Mouse (Mus musculus) forebrain, postnatal 0 days (tissue): ENCODE results near the gene Clstn2. TPM values are rescaled to one million over a fixed set of nuclear protein-coding genes. Genes with fewer than 3 reads are reported as not detected.

Experiments
- ATAC-seq: fragments of 200-750 bp; cut with Nextera tagmentation; 2 replicates; pipeline ENCODE4 v1.8.0; 2017; ENCODE audit warnings: mild to moderate bottlenecking, moderate library complexity
- DNase-seq: peaks from one replicate; pipeline ENCODE4 v3.0.0-alpha.2; 2015
- H3K27ac ChIP-seq: fragments of 300-500 bp; sonication (generic); 2 replicates; pipeline ENCODE4 v1.5.1; 2014; ENCODE audit warnings: low read depth, mild to moderate bottlenecking, antibody characterized with exemption, low read length, moderate library complexity, mixed read lengths
- H3K27me3 ChIP-seq: fragments of 300-500 bp; sonication (generic); 2 replicates; pipeline ENCODE4 v1.6.1; 2014; ENCODE audit warnings: mild to moderate bottlenecking, low read length, mixed read lengths; ENCODE audit not compliant: insufficient read depth
- H3K36me3 ChIP-seq: fragments of 300-500 bp; sonication (generic); 2 replicates; pipeline ENCODE4 v1.6.1; 2014; ENCODE audit warnings: mild to moderate bottlenecking, moderate library complexity; ENCODE audit not compliant: insufficient read depth
- H3K4me1 ChIP-seq: fragments of 300-500 bp; sonication (generic); 2 replicates; pipeline ENCODE4 v1.6.1; 2014; ENCODE audit warnings: antibody characterized with exemption; ENCODE audit not compliant: insufficient read depth
- H3K4me2 ChIP-seq: fragments of 300-500 bp; sonication (generic); 2 replicates; pipeline ENCODE4 v1.6.1; 2014; ENCODE audit warnings: low read depth, mild to moderate bottlenecking, moderate library complexity
- H3K4me3 ChIP-seq: fragments of 300-500 bp; sonication (generic); 2 replicates; pipeline ENCODE4 v1.5.1; 2014; ENCODE audit warnings: low read depth, low read length, mixed read lengths
- H3K9ac ChIP-seq: fragments of 300-500 bp; sonication (generic); 2 replicates; pipeline ENCODE4 v1.6.1; 2014; ENCODE audit warnings: mild to moderate bottlenecking
- H3K9me3 ChIP-seq: fragments of 300-500 bp; sonication (generic); 2 replicates; pipeline ENCODE4 v1.6.1; 2016; ENCODE audit warnings: low read length
- CTCF ChIP-seq: sonication (generic); IDR thresholded peaks from 2 replicates; pipeline ENCODE4 v1.5.1; 2016; ENCODE audit warnings: antibody characterized with exemption, control low read depth, low read depth
- WGBS: fragments of 180-500 bp; shearing (Covaris S2); extraction: QIAGEN DNeasy Blood & Tissue Kit; methylation state at CpG from one replicate; pipeline ENCODE4 v1.1.7; 2014; 5-methylcytosine and 5-hydroxymethylcytosine counted together
- polyA plus RNA-seq: library from polyadenylated mRNA; unstranded; fragments of >200 nt; fragmentation: Nextera tagmentation; extraction: Ambion mirVana; gene quantifications from 2 replicates; pipeline ENCODE4 v1.2.1, GENCODE M21; 2015
- total RNA-seq: library from RNA; depleted of rRNA; stranded (reverse); fragments of >200 nt; gene quantifications from 2 replicates; pipeline ENCODE4 v1.2.3, GENCODE M21; 2014

Gene Clstn2
- total and polyA plus RNA-seq, 2 experiments from 2014 or later: 13.0 to 58.7 TPM

GRCm38 (mm10) chr9:97686826-97687425 is 346.1 kb downstream of the Clstn2 start:
- TF ChIP-seq CTCF: no peak
- ATAC-seq (no peak), DNase-seq (no peak)

DNA sequence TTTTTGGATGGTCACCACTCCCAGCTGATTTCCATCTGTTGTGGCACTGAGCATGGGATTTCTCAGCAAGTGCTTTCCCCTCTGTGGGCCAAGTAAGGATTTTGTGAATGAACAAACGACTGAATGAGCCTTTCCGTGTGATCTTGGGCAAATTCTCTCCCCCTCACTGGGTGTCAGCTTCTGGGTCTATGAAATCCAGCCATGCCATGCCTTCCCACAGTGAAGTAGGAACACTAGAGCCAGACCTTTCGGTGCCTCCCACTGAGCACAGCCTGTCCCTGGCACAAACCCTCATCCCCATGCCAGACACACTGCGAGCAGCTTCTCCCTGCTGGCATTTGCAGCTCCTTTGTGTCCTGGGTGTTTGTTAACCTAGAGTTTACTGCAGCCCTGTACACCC is 347.3 kb downstream of the Clstn2 start:
- Histone ChIP-seq H3K27me3 (no peaks in the 10 kb centered on the region), H3K27ac (no peak overlapping the region), H3K4me3 (no peak overlapping the region), H3K4me2 (no peak overlapping the region), H3K4me1 (no peaks in the 10 kb centered on the region), H3K9ac (no peak overlapping the region), H3K9me3 (no peaks in the 10 kb centered on the region), H3K36me3 (no peaks in the 10 kb centered on the region)
- WGBS: 38% methylated on average over 4 of the region's 4 CpGs
- peak; percentile 66 for DNase-seq
- no peak for TF ChIP-seq CTCF
- peak; percentile 94 for ATAC-seq

More at GRCm38 (mm10) chr9:97686826-97687425, 346.1 kb downstream of the Clstn2 start:
- 66% methylated on average over 4 of the region's 4 CpGs for WGBS
- Histone ChIP-seq H3K27ac (no peak overlapping the region), H3K9me3 (no peaks in the 10 kb centered on the region), H3K27me3 (no peaks in the 10 kb centered on the region), H3K4me1 (no peaks in the 10 kb centered on the region), H3K4me3 (no peak overlapping the region), H3K9ac (no peak overlapping the region), H3K36me3 (no peaks in the 10 kb centered on the region), H3K4me2 (no peak overlapping the region)

DNA sequence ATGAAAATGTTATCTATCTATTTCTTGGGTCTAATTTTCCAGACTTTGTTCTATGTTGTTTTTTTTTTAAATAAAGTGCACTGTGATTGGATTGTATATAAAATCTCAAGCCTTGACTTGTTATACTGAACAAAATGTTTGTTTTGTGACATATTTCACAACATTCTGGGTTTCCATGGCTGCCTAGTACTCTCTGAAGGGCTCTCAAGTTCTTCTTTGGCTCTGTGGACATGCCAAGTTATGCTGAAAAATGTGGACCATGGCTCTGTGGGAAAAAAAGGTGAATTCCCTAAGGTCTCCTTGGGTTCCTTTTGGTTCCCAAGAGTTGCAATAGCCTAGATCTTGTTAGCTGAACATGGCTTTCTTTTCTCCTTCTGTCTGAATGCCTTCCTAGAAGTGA is 353.1 kb downstream of the Clstn2 start:
- Histone ChIP-seq H3K36me3 (no peaks in the 10 kb centered on the region; the same call in 1 of the 2 replicates), H3K27ac (no peak overlapping the region), H3K9me3 (no peaks in the 10 kb centered on the region), H3K9ac (no peak overlapping the region), H3K27me3 (no peaks in the 10 kb centered on the region; the same call in 1 of the 2 replicates), H3K4me1 (0 out of 2 replicates have a peak, but pooled peaks cover 2% of the 10 kb centered on the region), H3K4me3 (no peak overlapping the region), H3K4me2 (no peak overlapping the region)
- DNase-seq (no peak), ATAC-seq (no peak)
- TF ChIP-seq CTCF: no peak

DNA sequence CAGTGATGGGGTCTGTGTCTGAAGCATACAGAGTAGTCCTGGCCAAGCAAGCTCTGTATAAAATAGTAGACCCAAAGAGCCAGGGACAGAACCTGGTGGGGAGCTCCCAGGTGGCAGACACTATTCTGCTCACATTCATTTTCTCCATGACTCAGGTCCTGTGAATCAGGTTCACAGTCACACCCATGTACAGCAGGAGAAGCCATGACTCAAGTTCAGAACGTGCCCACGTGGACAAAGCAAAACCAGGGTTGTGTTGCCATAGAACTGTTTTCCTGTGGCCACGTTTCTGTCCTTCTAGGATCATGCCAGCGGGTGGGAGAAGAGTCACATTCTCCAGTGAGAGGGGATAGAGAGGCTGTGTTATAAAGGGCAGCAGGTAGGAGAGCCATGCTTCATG is 353.9 kb downstream of the Clstn2 start:
- no peaks in the 10 kb centered on the region for H3K9me3 ChIP-seq
- H3K4me1 ChIP-seq: 0 out of 2 replicates have a peak, but pooled peaks cover 2% of the 10 kb centered on the region
- no peak for TF ChIP-seq CTCF
- DNase-seq: no peak
- no peak overlapping the region for H3K4me2 ChIP-seq
- H3K27me3 ChIP-seq: no peaks in the 10 kb centered on the region; the same call in 1 of the 2 replicates
- no peaks in the 10 kb centered on the region; the same call in 1 of the 2 replicates for H3K36me3 ChIP-seq
- H3K9ac ChIP-seq: no peak overlapping the region
- WGBS: 78% methylated on average over 4 of the region's 4 CpGs
- H3K4me3 ChIP-seq: no peak overlapping the region
- H3K27ac ChIP-seq: no peak overlapping the region
- no peak for ATAC-seq

- H3K4me2 ChIP-seq: no peak overlapping the region
- WGBS: 42% methylated on average over 3 of the region's 3 CpGs
Measured at GRCm38 (mm10) chr9:97677075-97677474, 355.9 kb downstream of the Clstn2 start.

DNA sequence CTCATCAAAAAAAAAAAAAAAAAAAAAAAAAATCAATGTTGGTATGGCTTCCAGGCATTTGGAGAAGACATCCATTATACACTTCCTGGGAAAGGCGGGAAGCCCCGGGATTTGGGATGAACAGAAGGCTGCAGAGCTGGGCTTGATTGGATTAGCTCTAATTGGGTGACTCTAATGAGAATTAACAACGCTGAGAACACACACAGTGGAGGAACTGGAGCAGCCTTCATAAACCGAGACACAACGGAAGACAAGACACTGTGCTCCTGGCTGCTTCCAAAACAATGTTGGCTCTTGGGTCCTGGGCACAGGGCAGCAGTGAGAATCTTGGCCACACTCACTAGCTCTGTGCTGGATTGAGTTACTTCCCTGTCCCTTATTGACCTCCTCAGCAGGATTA is 360.3 kb downstream of the Clstn2 start:
- WGBS: 8% methylated on average over 5 of the region's 5 CpGs
- DNase-seq (no peak), ATAC-seq (no peak)
- no peak overlapping the region for H3K27ac ChIP-seq
- H3K9me3 ChIP-seq: no peaks in the 10 kb centered on the region
- no peak overlapping the region for H3K9ac ChIP-seq
- H3K4me1 ChIP-seq: no peaks in the 10 kb centered on the region
- no peaks in the 10 kb centered on the region; the same call in 1 of the 2 replicates for H3K36me3 ChIP-seq
- H3K27me3 ChIP-seq: no peaks in the 10 kb centered on the region; the same call in 1 of the 2 replicates
- no peak overlapping the region for H3K4me2 ChIP-seq
- no peak overlapping the region for H3K4me3 ChIP-seq
- TF ChIP-seq CTCF: no peak

More at GRCm38 (mm10) chr9:97677075-97677474, 355.9 kb downstream of the Clstn2 start:
- no peaks in the 10 kb centered on the region for H3K9me3 ChIP-seq
- TF ChIP-seq CTCF: no peak
- no peak overlapping the region for H3K4me3 ChIP-seq
- H3K4me1 ChIP-seq: 0 out of 2 replicates have a peak, but pooled peaks cover 2% of the 10 kb centered on the region
- DNase-seq (no peak), ATAC-seq (no peak)
- H3K9ac ChIP-seq: no peak overlapping the region
- H3K27me3 ChIP-seq: no peaks in the 10 kb centered on the region; the same call in 1 of the 2 replicates
- no peaks in the 10 kb centered on the region; the same call in 1 of the 2 replicates for H3K36me3 ChIP-seq
- H3K27ac ChIP-seq: no peak overlapping the region

DNA sequence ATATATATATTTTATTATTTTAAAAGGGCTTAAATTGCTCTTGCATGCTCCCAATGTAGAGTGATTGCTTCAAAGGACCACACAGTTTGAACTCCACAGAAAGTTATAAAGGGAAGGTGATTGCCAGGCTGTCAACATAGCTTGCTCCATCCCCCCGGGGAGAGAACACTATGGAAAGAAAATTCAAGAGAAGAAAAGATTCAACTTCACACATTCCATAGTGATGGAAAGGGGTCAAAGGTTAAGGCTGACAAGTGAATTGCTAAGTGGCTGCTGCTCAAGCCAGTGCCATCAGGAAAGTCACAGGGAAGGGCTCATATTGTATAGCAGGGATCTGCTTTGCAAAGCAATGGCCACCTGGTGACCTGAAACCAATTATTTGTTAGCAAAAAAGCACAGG is 360.8 kb downstream of the Clstn2 start:
- no peak overlapping the region for H3K4me2 ChIP-seq
- H3K27me3 ChIP-seq: no peaks in the 10 kb centered on the region; the same call in 1 of the 2 replicates
- no peaks in the 10 kb centered on the region for H3K9me3 ChIP-seq
- H3K9ac ChIP-seq: no peak overlapping the region
- DNase-seq: no peak
- ATAC-seq: no peak
- H3K4me1 ChIP-seq: no peaks in the 10 kb centered on the region
- H3K27ac ChIP-seq: no peak overlapping the region
- TF ChIP-seq CTCF: no peak
- WGBS: 15% methylated on average over 1 of the region's 1 CpGs
- no peak overlapping the region for H3K4me3 ChIP-seq
- no peaks in the 10 kb centered on the region; the same call in 1 of the 2 replicates for H3K36me3 ChIP-seq
